Mouse (Mus musculus): Measurements from ENCODE around the gene Slc24a3.

GRCm38 (mm10) chr2:145370795-145371194 lies 203.2 kb downstream of the Slc24a3 start:
- no peak for TF ChIP-seq CTCF (IDR thresholded peaks at IDR 0.05; ENCODE audit: borderline replicate concordance, extremely low read depth, insufficient read depth, insufficient read length)
- TF ChIP-seq POLR2A (IDR thresholded peaks at IDR 0.05; ENCODE audit: borderline replicate concordance, extremely low read depth, insufficient read depth, insufficient read length, poor library complexity, severe bottlenecking) = no peak

All from brain, embryonic 14.5 days (tissue).